Mouse (Mus musculus): ENCODE data around the gene Irf1. TPM values are rescaled to one million over a fixed set of nuclear protein-coding genes. Genes with fewer than 3 reads are reported as not detected.

Gene Irf1
- polyA plus RNA-seq, 1 experiment = 35.5 TPM

DNA sequence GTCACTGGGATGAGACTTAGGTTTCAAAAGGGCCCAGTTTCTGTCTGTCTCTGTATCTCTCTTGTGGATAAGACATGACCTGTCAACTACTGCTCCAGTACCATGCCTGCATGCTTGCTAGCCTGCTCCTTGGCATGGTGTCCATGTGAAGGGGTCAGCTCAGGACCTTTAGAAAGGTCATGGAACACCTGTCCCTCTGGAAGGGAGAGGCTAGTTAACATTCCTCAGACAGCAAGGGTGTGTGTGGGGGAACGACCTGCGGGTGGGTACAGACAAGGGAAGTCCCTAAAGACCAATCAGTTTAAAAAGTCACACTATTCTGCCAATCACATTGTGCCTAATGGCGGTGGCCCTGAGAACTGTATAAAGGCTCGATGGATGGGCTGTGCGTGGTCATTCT lies 31.2 kb downstream of the Irf1 start:
- TF ChIP-seq CTCF (conservative IDR thresholded peaks at IDR 0.05; ENCODE audit: insufficient read depth, insufficient read length, low read depth, low read length) (no peak), POLR2A (IDR thresholded peaks at IDR 0.05; ENCODE audit: low read depth, low read length) (no peak)
- peaks cover 13% of the 10 kb centered on the region; the same call in 1 of the 2 replicates for H3K4me1 ChIP-seq (ENCODE audit: control insufficient read depth, insufficient read depth, low read length)
- no peak overlapping the region for H3K27ac ChIP-seq (ENCODE audit: insufficient read depth, low read depth, low read length)
- WGBS = 86% methylated on average over 5 of the region's 5 CpGs
- no peak overlapping the region for H3K4me3 ChIP-seq (ENCODE audit: insufficient read depth, low read depth, low read length)
- DNase-seq = no peak
- no peaks in the 10 kb centered on the region for H3K27me3 ChIP-seq (replicated peaks; ENCODE audit: control insufficient read depth, insufficient read depth, low read length)
- H3K36me3 ChIP-seq (ENCODE audit: control insufficient read depth, insufficient read depth, low read length) = no peaks in the 10 kb centered on the region

DNA sequence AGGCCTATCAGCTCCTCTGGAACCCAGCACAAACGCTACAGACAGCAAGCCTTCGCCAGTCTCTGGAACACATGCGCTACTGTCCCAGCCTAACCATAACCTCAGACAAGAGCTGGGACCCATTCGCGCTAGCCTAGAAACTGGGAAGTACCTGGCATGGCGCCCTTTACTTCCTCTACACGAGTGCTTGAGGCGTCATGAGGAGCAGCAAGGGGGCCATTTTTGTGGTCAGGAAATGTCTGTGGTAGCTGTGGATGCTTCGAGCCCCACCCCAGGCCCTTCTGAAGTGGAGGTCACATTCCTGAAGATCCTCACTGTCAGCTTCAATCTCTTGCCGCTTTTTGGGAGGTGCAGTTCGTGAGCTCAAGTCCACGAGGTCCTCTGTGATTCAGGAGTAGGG lies 33.3 kb downstream of the Irf1 start:
- peak; percentile 46 for DNase-seq
- Histone ChIP-seq H3K4me1 (ENCODE audit: control insufficient read depth, insufficient read depth, low read length) (no peaks in the 10 kb centered on the region), H3K27me3 (replicated peaks; ENCODE audit: control insufficient read depth, insufficient read depth, low read length) (no peaks in the 10 kb centered on the region), H3K4me3 (ENCODE audit: insufficient read depth, low read depth, low read length) (no peak overlapping the region), H3K36me3 (ENCODE audit: control insufficient read depth, insufficient read depth, low read length) (no peaks in the 10 kb centered on the region), H3K27ac (ENCODE audit: insufficient read depth, low read depth, low read length) (no peak overlapping the region)
- no peak for TF ChIP-seq POLR2A (IDR thresholded peaks at IDR 0.05; ENCODE audit: low read depth, low read length)
- TF ChIP-seq CTCF (conservative IDR thresholded peaks at IDR 0.05; ENCODE audit: insufficient read depth, insufficient read length, low read depth, low read length) = no peak
- WGBS = 67% methylated on average over 12 of the region's 12 CpGs

DNA sequence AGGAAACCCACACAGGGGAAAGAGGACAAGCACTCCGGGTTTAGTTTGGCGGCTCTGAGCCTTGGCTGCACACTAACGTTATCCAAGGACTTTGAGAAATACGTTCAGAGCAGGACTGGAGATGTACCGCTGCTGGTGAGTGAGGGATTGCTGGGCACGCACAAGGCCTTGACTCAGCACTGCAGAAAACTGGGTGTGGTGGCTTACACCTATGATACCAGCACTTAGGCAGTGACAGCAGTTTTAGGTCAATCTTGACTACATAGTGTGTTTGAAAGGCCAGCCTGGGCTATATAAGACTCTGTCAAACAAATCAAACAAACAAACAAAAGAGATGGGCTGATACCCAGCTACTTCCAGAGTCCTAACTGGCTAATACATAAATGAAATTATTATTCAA lies 33.7 kb downstream of the Irf1 start:
- Histone ChIP-seq H3K36me3 (ENCODE audit: control insufficient read depth, insufficient read depth, low read length) (no peaks in the 10 kb centered on the region), H3K4me3 (ENCODE audit: insufficient read depth, low read depth, low read length) (no peak overlapping the region), H3K4me1 (ENCODE audit: control insufficient read depth, insufficient read depth, low read length) (no peaks in the 10 kb centered on the region), H3K27ac (ENCODE audit: insufficient read depth, low read depth, low read length) (no peak overlapping the region), H3K27me3 (replicated peaks; ENCODE audit: control insufficient read depth, insufficient read depth, low read length) (no peaks in the 10 kb centered on the region)
- DNase-seq = no peak
- TF ChIP-seq CTCF (conservative IDR thresholded peaks at IDR 0.05; ENCODE audit: insufficient read depth, insufficient read length, low read depth, low read length) = no peak
- TF ChIP-seq POLR2A (IDR thresholded peaks at IDR 0.05; ENCODE audit: low read depth, low read length) = no peak
- 75% methylated on average over 6 of the region's 6 CpGs for WGBS

DNA sequence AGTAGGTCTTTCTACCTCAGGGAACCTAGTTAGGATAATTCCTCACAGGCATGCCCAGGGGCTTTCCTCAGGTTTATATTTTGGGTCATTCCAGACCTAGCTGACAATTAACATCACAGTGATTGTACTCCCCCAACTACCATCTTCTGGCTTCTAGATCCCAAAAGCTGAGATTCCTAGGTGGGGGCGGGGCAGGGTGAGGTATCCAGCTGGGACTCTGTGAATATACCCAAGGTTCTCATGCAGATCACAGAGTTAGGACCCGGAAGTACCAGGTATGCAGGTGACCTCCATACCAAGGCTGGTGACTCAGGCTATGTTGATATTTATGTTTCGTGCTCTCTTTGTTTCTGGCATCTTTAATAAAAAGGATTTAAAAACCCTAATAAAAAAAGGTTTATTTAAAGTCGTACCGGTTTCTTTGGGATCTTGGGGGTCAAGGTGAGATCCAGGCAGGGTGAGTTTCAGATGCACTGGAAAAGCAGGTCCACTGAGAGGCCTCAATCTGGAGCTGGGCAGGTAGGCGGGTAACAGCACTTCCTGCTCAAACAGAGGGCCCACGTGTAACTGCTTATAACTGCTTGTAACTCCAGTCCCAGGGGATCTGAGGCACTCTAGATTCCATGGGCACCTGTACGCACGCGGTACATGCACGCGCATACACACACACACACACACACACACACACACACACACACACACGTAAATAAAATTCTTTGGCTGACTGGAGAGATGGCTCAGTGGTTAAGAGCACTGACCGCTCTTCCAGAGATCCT lies 34.9 kb downstream of the Irf1 start:
- H3K27ac ChIP-seq (ENCODE audit: insufficient read depth, low read depth, low read length) = no peak overlapping the region
- H3K36me3 ChIP-seq (ENCODE audit: control insufficient read depth, insufficient read depth, low read length) = no peaks in the 10 kb centered on the region
- TF ChIP-seq CTCF (conservative IDR thresholded peaks at IDR 0.05; ENCODE audit: insufficient read depth, insufficient read length, low read depth, low read length) (no peak), POLR2A (IDR thresholded peaks at IDR 0.05; ENCODE audit: low read depth, low read length) (no peak)
- WGBS = 86% methylated on average over 14 of the region's 14 CpGs
- H3K27me3 ChIP-seq (replicated peaks; ENCODE audit: control insufficient read depth, insufficient read depth, low read length) = no peaks in the 10 kb centered on the region
- H3K4me3 ChIP-seq (ENCODE audit: insufficient read depth, low read depth, low read length) = no peak overlapping the region
- no peak for DNase-seq
- no peaks in the 10 kb centered on the region for H3K4me1 ChIP-seq (ENCODE audit: control insufficient read depth, insufficient read depth, low read length)

DNA sequence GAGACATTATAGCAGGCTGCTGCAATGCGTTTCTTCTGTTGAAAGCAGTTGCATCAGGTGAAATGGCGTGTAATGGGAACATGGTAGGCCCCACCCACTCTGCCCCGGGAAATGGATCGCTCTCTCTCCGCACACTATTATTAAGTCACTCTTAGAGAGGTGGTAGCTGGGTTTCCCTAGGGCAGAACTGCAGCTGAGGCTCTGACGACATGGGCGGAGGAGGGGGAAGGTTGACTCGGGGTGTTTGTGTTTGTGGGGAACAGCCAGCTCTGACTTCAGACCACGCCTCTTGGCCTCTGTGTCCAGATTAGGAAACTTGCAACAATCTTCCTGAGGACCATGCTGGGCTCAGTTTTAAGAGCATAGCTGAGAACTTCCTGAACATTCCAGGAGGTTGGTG lies 36.0 kb downstream of the Irf1 start:
- Histone ChIP-seq H3K4me1 (ENCODE audit: control insufficient read depth, insufficient read depth, low read length) (0 out of 2 replicates have a peak, but pooled peaks cover under 1% of the 10 kb centered on the region), H3K36me3 (ENCODE audit: control insufficient read depth, insufficient read depth, low read length) (no peaks in the 10 kb centered on the region), H3K4me3 (ENCODE audit: insufficient read depth, low read depth, low read length) (no peak overlapping the region), H3K27ac (ENCODE audit: insufficient read depth, low read depth, low read length) (no peak overlapping the region), H3K27me3 (replicated peaks; ENCODE audit: control insufficient read depth, insufficient read depth, low read length) (no peaks in the 10 kb centered on the region)
- TF ChIP-seq CTCF (conservative IDR thresholded peaks at IDR 0.05; ENCODE audit: insufficient read depth, insufficient read length, low read depth, low read length) (no peak), POLR2A (IDR thresholded peaks at IDR 0.05; ENCODE audit: low read depth, low read length) (no peak)
- 67% methylated on average over 9 of the region's 9 CpGs for WGBS
- DNase-seq = peak; percentile 80

DNA sequence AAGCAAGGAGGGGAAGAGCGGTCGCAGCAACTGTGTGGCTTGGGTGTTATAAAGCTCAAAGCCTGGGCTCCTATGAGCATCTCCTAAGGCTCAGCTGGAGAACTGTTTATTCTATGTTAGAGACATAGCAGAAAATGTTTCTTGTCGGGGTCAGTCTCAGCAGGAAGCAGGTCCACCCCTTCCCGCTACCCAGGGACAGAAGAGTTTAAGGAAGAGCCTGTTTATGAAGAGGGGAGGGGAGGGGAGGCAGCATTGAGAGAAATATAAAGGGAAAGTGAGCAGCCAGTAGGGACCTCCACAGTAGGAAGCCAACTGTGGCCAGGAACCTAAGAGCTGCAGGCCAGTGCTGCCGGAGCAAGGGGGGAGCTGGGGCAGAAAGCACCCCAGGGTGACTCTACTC lies 39.5 kb downstream of the Irf1 start:
- Histone ChIP-seq H3K27me3 (replicated peaks; ENCODE audit: control insufficient read depth, insufficient read depth, low read length) (no peaks in the 10 kb centered on the region), H3K36me3 (ENCODE audit: control insufficient read depth, insufficient read depth, low read length) (no peaks in the 10 kb centered on the region), H3K27ac (ENCODE audit: insufficient read depth, low read depth, low read length) (no peak overlapping the region), H3K4me1 (ENCODE audit: control insufficient read depth, insufficient read depth, low read length) (0 out of 2 replicates have a peak, but pooled peaks cover 4% of the 10 kb centered on the region), H3K4me3 (ENCODE audit: insufficient read depth, low read depth, low read length) (no peak overlapping the region)
- no peak for DNase-seq
- no peak for TF ChIP-seq CTCF (conservative IDR thresholded peaks at IDR 0.05; ENCODE audit: insufficient read depth, insufficient read length, low read depth, low read length)
- TF ChIP-seq POLR2A (IDR thresholded peaks at IDR 0.05; ENCODE audit: low read depth, low read length) = no peak
- 63% methylated on average over 5 of the region's 5 CpGs for WGBS

DNA sequence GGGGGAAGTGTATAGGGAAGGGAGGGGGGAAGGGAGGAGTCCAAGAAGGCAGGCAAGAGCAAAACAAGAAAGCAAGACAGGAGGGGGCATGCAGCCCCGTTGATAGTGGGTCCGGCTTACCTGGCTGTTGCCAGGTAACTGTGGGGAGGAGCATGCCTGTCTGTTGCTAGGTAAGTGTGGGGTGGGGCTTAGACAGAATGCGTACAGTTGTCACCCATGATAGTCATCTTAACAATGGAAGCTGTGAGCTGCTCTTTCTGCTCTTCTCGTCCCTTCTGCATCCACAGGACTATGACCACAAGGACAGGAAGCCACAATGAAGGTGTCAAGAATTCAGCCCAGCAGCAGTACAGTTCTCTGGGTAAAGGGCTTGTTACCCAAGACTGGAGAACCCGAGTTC lies 40.3 kb downstream of the Irf1 start:
- Histone ChIP-seq H3K36me3 (ENCODE audit: control insufficient read depth, insufficient read depth, low read length) (no peaks in the 10 kb centered on the region), H3K27me3 (replicated peaks; ENCODE audit: control insufficient read depth, insufficient read depth, low read length) (no peaks in the 10 kb centered on the region), H3K4me1 (ENCODE audit: control insufficient read depth, insufficient read depth, low read length) (0 out of 2 replicates have a peak, but pooled peaks cover 4% of the 10 kb centered on the region), H3K4me3 (ENCODE audit: insufficient read depth, low read depth, low read length) (no peak overlapping the region), H3K27ac (ENCODE audit: insufficient read depth, low read depth, low read length) (no peak overlapping the region)
- WGBS = 79% methylated on average over 5 of the region's 5 CpGs
- DNase-seq = no peak
- no peak for TF ChIP-seq POLR2A (IDR thresholded peaks at IDR 0.05; ENCODE audit: low read depth, low read length)
- no peak for TF ChIP-seq CTCF (conservative IDR thresholded peaks at IDR 0.05; ENCODE audit: insufficient read depth, insufficient read length, low read depth, low read length)

Measured in kidney, adult 2 months (tissue).